Mouse (Mus musculus) cortical plate, adult 2 months (tissue): ENCODE results near the gene Slc25a38.

Experiments used
- CTCF ChIP-seq: fragments of 200-500 bp; IDR thresholded peaks from 2 replicates; pipeline ENCODE4 v1.5.1; 2011; ENCODE audit warnings: mild to moderate bottlenecking, control low read depth, low read length; ENCODE audit not compliant: insufficient read depth; ENCODE audit errors: extremely low read depth
- POLR2A ChIP-seq: fragments of 200-500 bp; IDR thresholded peaks from 2 replicates; pipeline ENCODE4 v1.6.1; 2011; ENCODE audit warnings: mild to moderate bottlenecking, low read length, control low read depth; ENCODE audit not compliant: insufficient read depth; ENCODE audit errors: extremely low read depth

DNA sequence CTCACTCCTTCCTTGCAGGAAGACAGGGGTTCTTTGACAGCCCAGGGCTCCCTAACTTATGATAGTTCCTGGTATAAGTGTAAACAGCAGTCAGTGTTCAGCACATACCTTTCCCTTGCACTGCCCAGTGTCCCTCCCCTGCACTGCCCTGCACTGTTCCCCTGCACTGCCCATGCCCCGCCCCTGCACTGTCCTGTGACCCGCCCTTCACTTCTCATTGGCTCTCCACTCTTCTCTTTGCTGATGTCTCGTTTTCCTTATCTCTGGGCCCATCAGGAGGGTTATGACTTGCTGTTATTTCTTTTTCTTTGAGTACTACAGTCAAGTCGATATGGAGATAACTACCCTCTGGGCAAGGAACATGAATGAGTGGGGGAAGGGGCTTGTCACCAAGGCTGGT is 47.9 kb downstream of the Slc25a38 start:
- no peak for TF ChIP-seq POLR2A
- TF ChIP-seq CTCF = no peak
